Mouse (Mus musculus): ENCODE measurements around the gene Aprt. TPM values are rescaled to one million over a fixed set of nuclear protein-coding genes. Genes with fewer than 3 reads are reported as not detected.
A peak's percentile ranks its signal among the peaks of the same experiment; 100 is the strongest.

Aprt gene
- total and polyA plus RNA-seq, 2 experiments = 59.8 to 105 TPM

GRCm38 (mm10) chr8:122569996-122570395 is 6.7 kb downstream of the Aprt start:
- H3K27me3 ChIP-seq (ENCODE audit: control insufficient read depth, insufficient read depth, low read length) = no peaks in the 10 kb centered on the region
- no peak for DNase-seq (ENCODE audit: extremely low read depth, low read depth, low spot score)
- no peak overlapping the region for H3K27ac ChIP-seq (replicated peaks; ENCODE audit: insufficient read depth, low read depth, low read length)
- no peak overlapping the region for H3K9ac ChIP-seq (ENCODE audit: low read depth, low read length)
- no peaks in the 10 kb centered on the region for H3K79me2 ChIP-seq (ENCODE audit: control insufficient read depth, insufficient read depth, low read length)
- no peak for TF ChIP-seq POLR2A (IDR thresholded peaks at IDR 0.05; ENCODE audit: extremely low read depth, insufficient read depth, low read length)
- TF ChIP-seq CTCF (IDR thresholded peaks at IDR 0.05; ENCODE audit: low read depth, low read length) = no peak
- H3K4me1 ChIP-seq (ENCODE audit: control insufficient read depth, insufficient read depth, low read length) = peaks cover 15% of the 10 kb centered on the region
- H3K4me3 ChIP-seq (ENCODE audit: insufficient read depth, low read depth, low read length) = no peak overlapping the region
- 97% methylated on average over 16 of the region's 16 CpGs for WGBS
- H3K36me3 ChIP-seq (ENCODE audit: control insufficient read depth, insufficient read depth, low read length) = no peaks in the 10 kb centered on the region

GRCm38 (mm10) chr8:122569329-122569728 is 7.4 kb downstream of the Aprt start:
- TF ChIP-seq POLR2A (IDR thresholded peaks at IDR 0.05; ENCODE audit: extremely low read depth, insufficient read depth, low read length) = no peak
- TF ChIP-seq CTCF (IDR thresholded peaks at IDR 0.05; ENCODE audit: low read depth, low read length) = no peak
- no peaks in the 10 kb centered on the region for H3K79me2 ChIP-seq (ENCODE audit: control insufficient read depth, insufficient read depth, low read length)
- DNase-seq (ENCODE audit: extremely low read depth, low read depth, low spot score) = no peak
- H3K4me1 ChIP-seq (ENCODE audit: control insufficient read depth, insufficient read depth, low read length) = 0 out of 2 replicates have a peak, but pooled peaks cover 9% of the 10 kb centered on the region
- H3K4me3 ChIP-seq (ENCODE audit: insufficient read depth, low read depth, low read length) = no peak overlapping the region
- no peak overlapping the region for H3K9ac ChIP-seq (ENCODE audit: low read depth, low read length)
- no peaks in the 10 kb centered on the region for H3K27me3 ChIP-seq (ENCODE audit: control insufficient read depth, insufficient read depth, low read length)
- H3K36me3 ChIP-seq (ENCODE audit: control insufficient read depth, insufficient read depth, low read length) = no peaks in the 10 kb centered on the region
- 85% methylated on average over 9 of the region's 9 CpGs for WGBS
- no peak overlapping the region for H3K27ac ChIP-seq (replicated peaks; ENCODE audit: insufficient read depth, low read depth, low read length)

- WGBS = 49% methylated on average over 10 of the region's 10 CpGs
- Histone ChIP-seq H3K4me1 (ENCODE audit: control insufficient read depth, insufficient read depth, low read length) (0 out of 2 replicates have a peak, but pooled peaks cover 8% of the 10 kb centered on the region), H3K4me3 (ENCODE audit: insufficient read depth, low read depth, low read length) (no peak overlapping the region), H3K27ac (replicated peaks; ENCODE audit: insufficient read depth, low read depth, low read length) (no peak overlapping the region), H3K36me3 (ENCODE audit: control insufficient read depth, insufficient read depth, low read length) (no peaks in the 10 kb centered on the region), H3K9ac (ENCODE audit: low read depth, low read length) (no peak overlapping the region), H3K27me3 (ENCODE audit: control insufficient read depth, insufficient read depth, low read length) (no peaks in the 10 kb centered on the region), H3K79me2 (ENCODE audit: control insufficient read depth, insufficient read depth, low read length) (no peaks in the 10 kb centered on the region)
- no peak for TF ChIP-seq POLR2A (IDR thresholded peaks at IDR 0.05; ENCODE audit: extremely low read depth, insufficient read depth, low read length)
- no peak for TF ChIP-seq CTCF (IDR thresholded peaks at IDR 0.05; ENCODE audit: low read depth, low read length)
- DNase-seq (ENCODE audit: extremely low read depth, low read depth, low spot score) = no peak
Measured at GRCm38 (mm10) chr8:122568881-122569309, 7.8 kb downstream of the Aprt start.

- DNase-seq (ENCODE audit: extremely low read depth, low read depth, low spot score) = no peak
- Histone ChIP-seq H3K79me2 (ENCODE audit: control insufficient read depth, insufficient read depth, low read length) (no peaks in the 10 kb centered on the region), H3K27ac (replicated peaks; ENCODE audit: insufficient read depth, low read depth, low read length) (peak overlapping the region; percentile 10; the same call in 1 of the 2 replicates), H3K4me1 (ENCODE audit: control insufficient read depth, insufficient read depth, low read length) (0 out of 2 replicates have a peak, but pooled peaks cover 8% of the 10 kb centered on the region), H3K36me3 (ENCODE audit: control insufficient read depth, insufficient read depth, low read length) (no peaks in the 10 kb centered on the region), H3K9ac (ENCODE audit: low read depth, low read length) (peak overlapping the region; percentile 91), H3K4me3 (ENCODE audit: insufficient read depth, low read depth, low read length) (peak overlapping the region; percentile 69), H3K27me3 (ENCODE audit: control insufficient read depth, insufficient read depth, low read length) (no peaks in the 10 kb centered on the region)
- WGBS = 1% methylated on average over 34 of the region's 34 CpGs
- TF ChIP-seq POLR2A (IDR thresholded peaks at IDR 0.05; ENCODE audit: extremely low read depth, insufficient read depth, low read length) (no peak), CTCF (IDR thresholded peaks at IDR 0.05; ENCODE audit: low read depth, low read length) (no peak)
Measured at GRCm38 (mm10) chr8:122568109-122568504, 8.6 kb downstream of the Aprt start.

- WGBS = under 1% methylated on average over 62 of the region's 62 CpGs
Measured at GRCm38 (mm10) chr8:122567361-122568108, 9.2 kb downstream of the Aprt start, which contains the start of gene Cdt1. Gene Cdt1, plus strand, starts transcription at chr8:122568015.

GRCm38 (mm10) chr8:122566766-122567165 is 9.9 kb downstream of the Aprt start:
- peak; percentile 53 for DNase-seq (ENCODE audit: extremely low read depth, low read depth, low spot score)

More at GRCm38 (mm10) chr8:122567361-122568108, 9.2 kb downstream of the Aprt start, which contains the start of gene Cdt1:
- no peaks in the 10 kb centered on the region for H3K27me3 ChIP-seq (ENCODE audit: control insufficient read depth, insufficient read depth, low read length)
- DNase-seq (ENCODE audit: extremely low read depth, low read depth, low spot score) = peak; percentile 78
- no peaks in the 10 kb centered on the region for H3K36me3 ChIP-seq (ENCODE audit: control insufficient read depth, insufficient read depth, low read length)
- no peaks in the 10 kb centered on the region for H3K79me2 ChIP-seq (ENCODE audit: control insufficient read depth, insufficient read depth, low read length)
- H3K9ac ChIP-seq (ENCODE audit: low read depth, low read length) = peak within 1 kb of the TSS; percentile 91
- H3K4me3 ChIP-seq (ENCODE audit: insufficient read depth, low read depth, low read length) = peak within 1 kb of the TSS; percentile 69
- H3K4me1 ChIP-seq (ENCODE audit: control insufficient read depth, insufficient read depth, low read length) = 0 out of 2 replicates have a peak, but pooled peaks cover 8% of the 10 kb centered on the region
- H3K27ac ChIP-seq (replicated peaks; ENCODE audit: insufficient read depth, low read depth, low read length) = peak within 1 kb of the TSS; percentile 73
- peak; percentile 32; the same call in 1 of the 2 replicates for TF ChIP-seq POLR2A (IDR thresholded peaks at IDR 0.05; ENCODE audit: extremely low read depth, insufficient read depth, low read length)
- TF ChIP-seq CTCF (IDR thresholded peaks at IDR 0.05; ENCODE audit: low read depth, low read length) = no peak

More at GRCm38 (mm10) chr8:122566766-122567165, 9.9 kb downstream of the Aprt start:
- Histone ChIP-seq H3K36me3 (ENCODE audit: control insufficient read depth, insufficient read depth, low read length) (no peaks in the 10 kb centered on the region), H3K4me3 (ENCODE audit: insufficient read depth, low read depth, low read length) (no peak overlapping the region), H3K4me1 (ENCODE audit: control insufficient read depth, insufficient read depth, low read length) (0 out of 2 replicates have a peak, but pooled peaks cover 8% of the 10 kb centered on the region), H3K27ac (replicated peaks; ENCODE audit: insufficient read depth, low read depth, low read length) (peak overlapping the region; percentile 73), H3K27me3 (ENCODE audit: control insufficient read depth, insufficient read depth, low read length) (no peaks in the 10 kb centered on the region), H3K9ac (ENCODE audit: low read depth, low read length) (no peak overlapping the region), H3K79me2 (ENCODE audit: control insufficient read depth, insufficient read depth, low read length) (no peaks in the 10 kb centered on the region)
- TF ChIP-seq CTCF (IDR thresholded peaks at IDR 0.05; ENCODE audit: low read depth, low read length) (no peak), POLR2A (IDR thresholded peaks at IDR 0.05; ENCODE audit: extremely low read depth, insufficient read depth, low read length) (no peak)
- WGBS = 26% methylated on average over 6 of the region's 6 CpGs
